Mouse (Mus musculus): ENCODE results near the gene Mthfd2. TPM values are rescaled to one million over a fixed set of nuclear protein-coding genes. Genes with fewer than 3 reads are reported as not detected.

Mthfd2 gene
- polyA plus RNA-seq, 1 experiment = 2.6 TPM

GRCm38 (mm10) chr6:83315293-83315692 lies 10.4 kb downstream of the Mthfd2 start:
- peaks cover 3% of the 10 kb centered on the region for H3K4me1 ChIP-seq (ENCODE audit: control insufficient read depth, insufficient read depth, low read length)

GRCm38 (mm10) chr6:83312514-83312913 lies 13.2 kb downstream of the Mthfd2 start:
- Histone ChIP-seq H3K4me3 (replicated peaks; ENCODE audit: extremely low read depth, low read depth, low read length) (no peak overlapping the region), H3K4me1 (ENCODE audit: control insufficient read depth, insufficient read depth, low read length) (peaks cover 3% of the 10 kb centered on the region)
- WGBS = 90% methylated on average over 8 of the region's 8 CpGs
- DNase-seq = no peak
- TF ChIP-seq CTCF (IDR thresholded peaks at IDR 0.05; ENCODE audit: insufficient read depth, low read length) = no peak
- TF ChIP-seq POLR2A (IDR thresholded peaks at IDR 0.05; ENCODE audit: borderline replicate concordance, extremely low read depth, low read depth, low read length) = no peak

More at GRCm38 (mm10) chr6:83315293-83315692, 10.4 kb downstream of the Mthfd2 start:
- no peak for DNase-seq
- TF ChIP-seq CTCF (IDR thresholded peaks at IDR 0.05; ENCODE audit: insufficient read depth, low read length) = no peak
- no peak for TF ChIP-seq POLR2A (IDR thresholded peaks at IDR 0.05; ENCODE audit: borderline replicate concordance, extremely low read depth, low read depth, low read length)
- no peak overlapping the region for H3K4me3 ChIP-seq (replicated peaks; ENCODE audit: extremely low read depth, low read depth, low read length)

GRCm38 (mm10) chr6:83312021-83312420 lies 13.7 kb downstream of the Mthfd2 start:
- no peak for DNase-seq
- Histone ChIP-seq H3K4me1 (ENCODE audit: control insufficient read depth, insufficient read depth, low read length) (peaks cover 3% of the 10 kb centered on the region), H3K4me3 (replicated peaks; ENCODE audit: extremely low read depth, low read depth, low read length) (no peak overlapping the region)
- WGBS = 83% methylated on average over 7 of the region's 7 CpGs
- TF ChIP-seq CTCF (IDR thresholded peaks at IDR 0.05; ENCODE audit: insufficient read depth, low read length) (no peak), POLR2A (IDR thresholded peaks at IDR 0.05; ENCODE audit: borderline replicate concordance, extremely low read depth, low read depth, low read length) (no peak)

- no peaks in the 10 kb centered on the region for H3K4me1 ChIP-seq (ENCODE audit: control insufficient read depth, insufficient read depth, low read length)
- 93% methylated on average over 11 of the region's 11 CpGs for WGBS
- no peak overlapping the region for H3K4me3 ChIP-seq (replicated peaks; ENCODE audit: extremely low read depth, low read depth, low read length)
- no peak for TF ChIP-seq CTCF (IDR thresholded peaks at IDR 0.05; ENCODE audit: insufficient read depth, low read length)
- no peak for TF ChIP-seq POLR2A (IDR thresholded peaks at IDR 0.05; ENCODE audit: borderline replicate concordance, extremely low read depth, low read depth, low read length)
- DNase-seq = no peak
These were observed 14.5 kb downstream of the Mthfd2 start for GRCm38 (mm10) chr6:83311206-83311605.

GRCm38 (mm10) chr6:83309017-83309416 lies 16.7 kb downstream of the Mthfd2 start:
- TF ChIP-seq CTCF (IDR thresholded peaks at IDR 0.05; ENCODE audit: insufficient read depth, low read length) (no peak), POLR2A (IDR thresholded peaks at IDR 0.05; ENCODE audit: borderline replicate concordance, extremely low read depth, low read depth, low read length) (no peak)
- no peaks in the 10 kb centered on the region for H3K4me1 ChIP-seq (ENCODE audit: control insufficient read depth, insufficient read depth, low read length)
- 89% methylated on average over 7 of the region's 7 CpGs for WGBS
- no peak for DNase-seq
- no peak overlapping the region for H3K4me3 ChIP-seq (replicated peaks; ENCODE audit: extremely low read depth, low read depth, low read length)

- Histone ChIP-seq H3K4me1 (ENCODE audit: control insufficient read depth, insufficient read depth, low read length) (no peaks in the 10 kb centered on the region), H3K4me3 (replicated peaks; ENCODE audit: extremely low read depth, low read depth, low read length) (no peak overlapping the region)
- TF ChIP-seq POLR2A (IDR thresholded peaks at IDR 0.05; ENCODE audit: borderline replicate concordance, extremely low read depth, low read depth, low read length) (no peak), CTCF (IDR thresholded peaks at IDR 0.05; ENCODE audit: insufficient read depth, low read length) (no peak)
- DNase-seq = no peak
- WGBS = 79% methylated on average over 5 of the region's 5 CpGs
These were observed 23.4 kb downstream of the Mthfd2 start for GRCm38 (mm10) chr6:83302264-83302663.

- TF ChIP-seq CTCF (IDR thresholded peaks at IDR 0.05; ENCODE audit: insufficient read depth, low read length) (no peak), POLR2A (IDR thresholded peaks at IDR 0.05; ENCODE audit: borderline replicate concordance, extremely low read depth, low read depth, low read length) (no peak)
- H3K4me1 ChIP-seq (ENCODE audit: control insufficient read depth, insufficient read depth, low read length) = no peaks in the 10 kb centered on the region
- WGBS = 76% methylated on average over 2 of the region's 2 CpGs
- no peak overlapping the region for H3K4me3 ChIP-seq (replicated peaks; ENCODE audit: extremely low read depth, low read depth, low read length)
- no peak for DNase-seq
These were observed 24.4 kb downstream of the Mthfd2 start for GRCm38 (mm10) chr6:83301294-83301693.

- Histone ChIP-seq H3K4me3 (replicated peaks; ENCODE audit: extremely low read depth, low read depth, low read length) (no peak overlapping the region), H3K4me1 (ENCODE audit: control insufficient read depth, insufficient read depth, low read length) (no peaks in the 10 kb centered on the region)
- TF ChIP-seq CTCF (IDR thresholded peaks at IDR 0.05; ENCODE audit: insufficient read depth, low read length) (no peak), POLR2A (IDR thresholded peaks at IDR 0.05; ENCODE audit: borderline replicate concordance, extremely low read depth, low read depth, low read length) (no peak)
- no peak for DNase-seq
- 74% methylated on average over 7 of the region's 7 CpGs for WGBS
These were observed 25.1 kb downstream of the Mthfd2 start for GRCm38 (mm10) chr6:83300447-83301229.

GRCm38 (mm10) chr6:83280256-83280955 lies 45.3 kb downstream of the Mthfd2 start:
- TF ChIP-seq POLR2A (IDR thresholded peaks at IDR 0.05; ENCODE audit: borderline replicate concordance, extremely low read depth, low read depth, low read length) (no peak), CTCF (IDR thresholded peaks at IDR 0.05; ENCODE audit: insufficient read depth, low read length) (peak; percentile 64)
- DNase-seq = no peak

More at GRCm38 (mm10) chr6:83280256-83280955, 45.3 kb downstream of the Mthfd2 start:
- Histone ChIP-seq H3K4me1 (ENCODE audit: control insufficient read depth, insufficient read depth, low read length) (no peaks in the 10 kb centered on the region), H3K4me3 (replicated peaks; ENCODE audit: extremely low read depth, low read depth, low read length) (no peak overlapping the region)
- 79% methylated on average over 8 of the region's 8 CpGs for WGBS

Data from lung, adult 2 months (tissue).